Comparison of ENCODE assay signal across 17 mouse cellular contexts in the genomic region with DNA sequence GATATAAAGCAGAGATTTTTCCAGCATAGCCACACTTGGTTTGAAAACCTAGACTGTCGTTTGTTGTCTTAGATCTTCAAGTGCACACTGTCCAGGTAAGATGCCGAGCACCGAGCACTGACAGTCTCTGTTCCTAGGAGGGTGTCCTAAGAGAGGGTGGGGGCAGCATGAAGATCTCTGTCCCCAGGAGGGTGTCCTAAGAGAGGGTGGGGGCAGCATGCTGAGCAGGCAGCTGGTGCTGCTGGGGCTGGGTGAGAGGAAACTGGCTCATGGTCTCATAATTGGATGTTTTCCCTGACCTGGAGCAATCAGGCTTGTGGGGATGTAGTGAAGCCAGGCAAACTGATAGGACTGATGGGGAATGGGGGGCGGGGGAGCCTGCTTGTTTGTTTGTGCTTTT. TPM values are rescaled to one million over a fixed set of nuclear protein-coding genes. Genes with fewer than 3 reads are reported as not detected.
"Had no signal": no experiment of that assay in that cellular context is flagged by ENCODE, and none has a peak within 500 bp of the region (broad histone marks: within the 10 kb centered on the region; RNA-seq: fewer than 3 reads in every experiment).

No protein-coding gene starts in this region.

- H3K9me3 ChIP-seq: kidney, embryonic 15.5 days; liver, embryonic 13.5 days; midbrain, embryonic 12.5 days; neural tube, embryonic 12.5 days; neural tube, embryonic 15.5 days; stomach, embryonic 15.5 days had no signal

- H3K4me1 ChIP-seq: stomach, embryonic 15.5 days had no signal

- H3K9ac ChIP-seq: kidney, embryonic 15.5 days; liver, embryonic 13.5 days; midbrain, embryonic 12.5 days; neural tube, embryonic 12.5 days; neural tube, embryonic 15.5 days; stomach, embryonic 15.5 days had no signal

- H3K27me3 ChIP-seq: kidney, embryonic 15.5 days; liver, embryonic 13.5 days; midbrain, embryonic 12.5 days; neural tube, embryonic 12.5 days; neural tube, embryonic 15.5 days; stomach, embryonic 15.5 days had no signal

- H3K27ac ChIP-seq: kidney, embryonic 15.5 days; left cerebral cortex, adult 2 months; liver, embryonic 13.5 days; neural tube, embryonic 12.5 days; neural tube, embryonic 15.5 days; stomach, embryonic 15.5 days had no signal

- DNase-seq: kidney, postnatal 36 days; layer of hippocampus, postnatal 36 days; liver, embryonic 13.5 days; lung, adult 2 months; lung, postnatal 14 days; lung, postnatal 4 days; right cerebral cortex, postnatal 25 days; spleen, adult 18-20 months; thymus, postnatal 25 days had no signal

- H3K4me2 ChIP-seq: kidney, embryonic 15.5 days; liver, embryonic 13.5 days; midbrain, embryonic 12.5 days; neural tube, embryonic 12.5 days; neural tube, embryonic 15.5 days; stomach, embryonic 15.5 days had no signal

- H3K4me3 ChIP-seq: kidney, embryonic 15.5 days; left cerebral cortex, adult 2 months; liver, embryonic 13.5 days; midbrain, embryonic 12.5 days; neural tube, embryonic 12.5 days; neural tube, embryonic 15.5 days; stomach, embryonic 15.5 days had no signal

RNA-seq across cellular contexts. Expression of a gene that starts 30.2 kb away (rescaled TPM):
- total RNA-seq: megakaryocyte-erythroid progenitor cell, adult 5-6 weeks had no signal
- polyA plus RNA-seq: liver, embryonic 13.5 days; liver, embryonic 16.5 days had no signal
